Mouse (Mus musculus) spleen, adult 12 weeks (tissue): ENCODE results near the gene Rap1gap2.

Experiments
- DNase-seq: peaks from one replicate; pipeline ENCODE4 v3.0.0; 2022; ENCODE audit warnings: low spot score

Rap1gap2 gene

DNA sequence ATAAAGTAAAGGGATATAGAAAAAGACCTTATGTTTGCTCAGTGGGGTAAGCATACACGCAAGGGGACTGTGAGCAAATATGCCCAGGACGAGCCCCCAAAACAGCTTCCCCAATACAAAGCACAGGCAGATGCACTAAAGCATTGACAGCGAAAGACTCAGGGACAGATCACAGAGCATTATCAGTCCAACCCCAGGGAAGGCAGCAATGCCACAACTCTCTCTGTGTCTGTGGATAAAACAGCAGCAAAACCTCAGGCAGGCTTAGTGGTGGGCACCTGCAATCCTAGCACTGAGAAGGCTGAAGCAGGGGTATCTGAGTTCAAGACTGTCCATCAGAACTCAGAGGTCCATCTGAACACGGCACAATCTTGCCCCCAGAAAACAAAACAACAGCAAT lies 73.4 kb downstream of the Rap1gap2 start:
- DNase-seq: no peak

DNA sequence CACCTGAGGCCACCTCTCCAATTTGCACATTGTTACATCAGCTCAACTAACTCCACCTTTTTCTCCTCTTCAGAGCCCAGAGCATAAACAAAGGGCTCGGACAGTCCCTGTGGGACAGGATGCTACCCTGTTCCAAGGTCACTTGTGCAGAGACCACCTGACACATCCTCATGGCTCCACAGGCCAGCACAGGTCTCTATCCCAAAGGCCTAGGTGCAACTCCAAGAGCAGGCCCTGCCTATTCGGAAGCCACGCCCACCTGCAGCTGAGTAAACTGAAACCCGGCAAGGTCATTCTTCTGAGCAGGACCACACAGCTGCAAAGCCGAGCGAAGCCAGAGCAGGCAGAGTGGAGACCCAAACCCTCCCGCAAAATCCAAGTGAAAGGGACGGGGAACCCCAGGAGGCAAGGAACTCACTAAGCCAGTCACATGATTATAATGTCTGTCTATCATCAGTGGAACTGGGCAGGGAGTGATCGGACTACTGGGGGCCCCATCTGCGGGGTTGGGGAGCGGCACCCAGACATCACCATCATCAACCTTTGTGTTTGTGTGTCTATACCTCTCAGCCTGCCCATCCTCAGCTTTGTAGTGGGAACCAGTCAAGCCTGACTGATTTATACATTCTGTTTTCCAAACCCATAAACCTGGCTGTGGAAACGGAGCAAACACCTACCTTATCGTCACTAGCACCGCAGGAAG lies 74.4 kb downstream of the Rap1gap2 start:
- DNase-seq: no peak

DNA sequence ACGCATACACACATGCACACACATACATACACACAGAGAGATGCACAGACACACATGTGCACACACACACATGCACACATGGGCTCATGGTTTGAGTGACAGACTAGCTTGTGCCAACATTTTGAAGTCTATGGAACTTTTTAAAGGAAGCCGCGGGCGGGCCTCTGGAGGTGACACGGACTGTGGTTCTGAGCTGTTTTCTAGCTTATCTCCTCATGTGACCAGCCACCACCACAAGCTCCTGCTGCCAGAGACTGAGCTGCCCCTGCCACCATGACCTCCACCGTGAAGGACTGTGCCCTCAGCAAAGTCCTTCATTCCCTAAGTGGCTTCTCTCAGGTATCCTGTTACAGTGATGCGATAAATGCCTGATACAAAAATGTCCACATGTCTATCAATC lies 76.3 kb downstream of the Rap1gap2 start:
- DNase-seq: no peak

- no peak for DNase-seq
Observed at GRCm38 (mm10) chr11:74533050-74533449, 77.7 kb downstream of the Rap1gap2 start.

- no peak for DNase-seq
Observed at GRCm38 (mm10) chr11:74532401-74532800, 78.3 kb downstream of the Rap1gap2 start.

- no peak for DNase-seq
Observed at GRCm38 (mm10) chr11:74531725-74532124, 79.0 kb downstream of the Rap1gap2 start.

GRCm38 (mm10) chr11:74529803-74530202 lies 80.9 kb downstream of the Rap1gap2 start:
- DNase-seq: no peak

GRCm38 (mm10) chr11:74527555-74527954 lies 83.2 kb downstream of the Rap1gap2 start:
- DNase-seq: no peak

GRCm38 (mm10) chr11:74526180-74527158 lies 84.2 kb downstream of the Rap1gap2 start:
- DNase-seq: no peak

DNA sequence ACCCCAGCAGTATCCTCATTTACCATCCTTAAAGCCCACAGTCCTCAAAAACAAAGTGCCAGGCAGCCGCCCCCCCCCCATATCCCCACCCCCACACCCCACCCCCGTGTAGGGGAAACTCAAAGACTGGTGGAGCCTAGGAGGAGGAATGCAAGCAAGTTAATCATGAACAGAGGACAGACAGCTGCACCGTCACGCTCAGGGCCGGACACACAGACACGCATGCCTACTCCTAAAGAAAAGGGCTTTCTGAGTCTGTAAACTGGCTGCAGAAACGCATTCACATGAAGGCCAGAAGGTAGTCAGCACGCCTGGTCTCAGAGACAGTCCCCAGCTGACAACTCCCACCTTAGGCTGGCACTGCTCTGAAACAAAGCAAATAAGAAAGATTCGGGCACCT lies 85.1 kb downstream of the Rap1gap2 start:
- DNase-seq: no peak

DNA sequence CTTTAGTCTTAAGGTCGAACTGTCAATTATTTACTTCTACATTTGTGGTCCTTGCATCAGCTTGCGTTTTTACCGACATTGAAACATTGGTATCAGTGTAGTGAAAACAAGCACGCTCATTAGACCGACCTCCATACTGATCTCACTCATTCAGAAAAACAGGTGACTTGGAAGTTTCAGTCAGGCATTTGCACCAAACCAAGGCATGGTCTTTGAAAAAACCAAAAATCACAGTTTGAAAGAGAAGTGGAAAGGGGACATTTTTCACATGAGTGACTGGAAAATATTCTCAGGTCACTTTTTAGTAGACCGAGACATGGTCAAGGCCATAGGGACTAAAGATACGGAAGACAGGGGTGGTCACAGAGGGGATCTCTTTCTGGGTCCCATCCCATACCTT lies 85.5 kb downstream of the Rap1gap2 start:
- DNase-seq: no peak

DNA sequence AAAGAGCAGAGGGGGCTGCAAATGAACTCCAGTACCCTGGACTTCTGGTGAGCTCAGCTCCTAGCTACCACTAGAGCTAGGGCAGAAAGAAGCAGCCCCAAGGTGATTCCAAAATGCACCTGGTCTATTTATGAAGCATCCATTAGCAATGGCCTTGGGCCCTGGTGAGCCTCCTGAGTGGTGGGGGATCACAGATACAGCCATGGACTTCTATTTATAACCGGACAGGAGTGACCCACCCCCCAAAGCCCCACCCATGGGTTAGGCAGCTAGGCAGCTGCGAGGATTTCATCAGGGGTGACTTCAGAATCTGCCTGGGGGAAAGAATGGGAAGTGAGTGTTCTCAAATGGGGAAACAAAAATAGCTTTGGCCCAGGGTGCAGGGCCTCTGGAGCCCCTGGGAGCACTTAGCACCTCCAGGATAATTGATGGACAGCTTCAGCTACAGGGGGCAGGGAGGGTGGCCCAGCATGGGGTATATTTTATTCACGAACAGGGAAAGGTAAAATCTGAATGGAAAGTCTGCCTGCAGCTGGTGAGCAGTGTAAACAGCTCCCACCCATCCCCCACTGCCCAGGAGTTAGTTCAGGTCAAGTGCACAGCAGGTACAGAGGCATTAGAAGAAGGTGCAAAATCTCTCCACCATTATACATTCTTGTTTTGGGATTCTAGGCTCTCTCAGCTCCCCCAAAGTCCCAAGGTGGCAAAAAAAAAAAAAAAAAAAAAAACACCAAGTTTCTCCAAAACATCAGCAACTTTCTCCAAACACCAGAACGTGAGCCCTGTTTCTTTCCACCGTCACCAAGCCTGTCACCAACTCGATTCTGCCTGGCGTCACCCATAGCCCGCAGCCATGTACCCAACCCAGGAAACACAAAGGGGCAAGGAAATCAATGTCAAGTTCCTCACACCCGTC lies 86.4 kb downstream of the Rap1gap2 start:
- no peak for DNase-seq

GRCm38 (mm10) chr11:74523210-74523951 lies 87.3 kb downstream of the Rap1gap2 start:
- DNase-seq: no peak

DNA sequence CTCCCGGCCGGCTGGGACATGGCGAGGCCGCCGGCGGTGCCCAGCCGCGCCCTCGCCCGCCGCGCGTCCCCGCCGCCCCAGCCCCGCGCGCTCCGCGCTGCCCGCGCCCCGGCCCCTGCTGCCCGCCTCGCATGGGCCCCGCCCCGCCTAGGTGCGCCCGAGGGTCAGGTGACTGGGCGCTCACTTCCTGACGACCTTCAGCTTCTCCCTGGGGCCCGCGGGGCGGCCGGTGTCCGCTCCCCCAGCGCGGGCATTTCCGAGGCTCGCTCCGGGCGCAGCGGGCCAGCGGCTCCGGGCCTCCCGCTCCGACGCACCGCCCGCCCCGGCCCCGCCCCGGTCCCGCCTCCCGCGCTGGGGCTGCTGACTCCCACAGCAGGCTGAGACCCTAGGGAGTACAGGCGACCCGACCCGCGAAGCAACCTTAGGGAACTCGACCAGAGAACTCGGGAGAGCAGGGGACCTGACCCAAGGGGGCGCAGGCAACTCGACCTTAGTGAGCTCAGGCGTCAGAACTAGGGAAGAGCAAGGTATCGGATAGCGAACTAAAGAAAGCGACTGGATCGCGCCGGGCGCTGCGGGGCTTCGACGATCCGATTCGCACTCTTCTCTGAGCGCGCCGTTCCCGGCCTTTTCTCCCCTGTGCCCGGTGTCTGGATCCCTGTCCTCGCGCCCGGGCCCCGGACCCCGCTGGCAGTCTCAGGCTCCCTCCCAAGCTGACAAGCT lies 88.1 kb downstream of the Rap1gap2 start:
- no peak for DNase-seq

GRCm38 (mm10) chr11:74521981-74522486 lies 88.7 kb downstream of the Rap1gap2 start:
- DNase-seq: no peak

DNA sequence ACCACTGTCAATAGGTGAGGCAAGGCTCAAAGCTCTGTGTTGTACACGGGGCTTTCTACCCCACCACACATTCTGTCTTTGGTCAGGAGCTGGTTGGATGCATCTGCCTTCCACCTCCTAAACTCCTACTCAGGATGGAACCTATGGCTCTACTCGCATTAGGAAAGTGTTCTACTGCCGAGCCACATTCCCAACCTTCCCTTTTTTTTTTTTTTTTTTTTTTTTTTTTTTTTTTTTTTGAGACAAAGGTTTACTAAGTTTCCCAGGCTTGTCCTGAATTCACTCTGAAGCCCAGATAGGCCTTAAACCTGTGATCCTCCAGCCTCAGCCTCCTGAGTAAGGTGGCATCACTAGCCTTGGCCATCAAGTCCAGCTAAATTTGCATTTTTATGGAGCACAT lies 90.5 kb downstream of the Rap1gap2 start:
- DNase-seq: no peak

DNA sequence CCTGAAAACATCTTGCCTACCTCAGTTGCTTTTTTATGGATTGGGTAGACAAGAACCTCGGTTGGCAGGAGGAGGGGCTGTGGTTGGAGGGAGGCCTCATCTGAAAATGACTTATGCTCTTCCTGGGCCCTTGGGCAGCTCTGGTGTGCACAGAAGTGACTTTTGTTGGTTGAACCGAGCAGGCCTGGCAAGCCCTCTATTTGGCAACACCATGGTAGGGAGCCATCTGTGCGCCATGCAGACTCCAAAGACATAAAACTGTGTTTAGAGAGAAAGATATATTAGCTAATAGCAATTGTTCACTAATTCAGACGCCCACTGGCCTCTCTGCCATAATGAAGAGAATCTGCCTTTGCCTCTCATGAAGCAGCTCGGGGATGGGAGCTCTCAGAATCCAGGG lies 94.6 kb downstream of the Rap1gap2 start:
- DNase-seq: no peak

DNA sequence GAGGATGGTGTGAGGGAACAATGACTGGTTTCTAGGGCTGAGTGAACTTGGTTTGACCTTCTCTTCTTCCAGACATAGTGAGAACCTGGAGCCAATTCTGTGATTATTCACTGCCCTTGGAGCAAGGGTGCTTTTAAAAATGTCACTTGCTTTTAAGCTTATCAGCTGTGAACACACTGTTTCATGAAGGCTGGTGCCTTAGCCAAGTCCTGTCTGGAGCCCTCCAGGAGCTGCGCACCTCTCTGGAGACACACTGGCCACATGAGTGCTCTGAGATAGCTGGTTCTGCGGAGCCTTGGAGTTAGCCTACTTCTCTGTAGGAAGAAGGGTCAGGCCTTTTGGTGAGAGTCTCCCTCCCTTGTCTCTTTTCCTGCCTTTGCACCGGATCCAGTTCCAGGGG lies 95.7 kb downstream of the Rap1gap2 start:
- DNase-seq: no peak

DNA sequence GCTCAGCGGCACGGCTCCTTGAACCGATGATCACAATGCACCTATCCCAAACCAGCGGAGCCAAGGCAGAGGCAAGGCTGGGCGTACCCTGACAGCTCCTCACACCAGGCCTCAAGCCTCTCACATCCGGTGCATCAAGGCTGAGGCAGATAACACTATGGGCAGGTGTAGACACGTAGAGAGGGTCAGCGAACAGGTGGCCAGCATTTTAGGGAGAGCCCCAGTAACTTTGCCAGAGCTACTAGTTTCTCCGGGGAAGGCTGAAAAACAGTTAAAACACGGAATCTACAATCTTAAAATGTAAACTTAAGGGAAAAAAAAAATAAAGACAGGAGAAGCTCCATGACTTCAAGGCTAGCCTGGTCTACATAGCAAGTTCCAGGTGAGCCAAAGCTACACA lies 98.1 kb downstream of the Rap1gap2 start:
- no peak for DNase-seq

DNA sequence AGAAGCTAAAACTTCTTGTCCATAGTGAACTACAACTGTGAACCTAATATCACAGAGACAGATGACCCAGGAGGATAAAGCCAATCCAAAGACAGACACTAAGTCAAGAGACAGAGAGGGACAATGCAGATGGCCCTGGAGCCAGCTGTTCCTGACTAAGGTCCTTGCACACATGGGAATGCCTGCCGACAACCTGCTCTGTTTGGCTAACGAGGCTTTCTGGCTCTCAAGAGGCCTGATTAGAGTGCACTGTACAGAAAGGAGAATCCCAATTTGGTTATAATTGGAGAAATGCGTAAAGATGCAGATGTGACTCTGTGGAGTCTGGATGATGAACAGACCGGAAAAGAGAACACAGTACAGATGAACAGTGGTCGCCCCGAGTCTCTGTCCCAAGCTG lies 104.4 kb downstream of the Rap1gap2 start:
- DNase-seq: no peak

DNA sequence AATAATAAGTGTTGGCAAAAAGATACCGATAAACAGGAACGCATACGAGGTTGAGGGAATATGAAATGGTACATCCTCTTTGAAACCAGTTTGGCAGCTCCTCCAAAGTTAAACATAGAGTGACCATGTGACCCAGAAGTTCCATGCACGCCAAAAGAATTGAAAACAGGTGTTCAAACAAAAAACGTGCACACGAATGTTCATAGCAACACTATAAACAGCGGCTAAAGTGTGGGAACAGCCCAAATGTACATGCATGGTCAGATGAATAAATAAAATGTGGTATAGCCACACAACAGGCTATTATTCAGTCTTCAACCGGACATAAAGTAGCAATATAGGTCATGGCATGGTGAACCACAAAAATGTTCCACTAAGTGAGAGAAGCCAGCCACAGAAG lies 108.2 kb downstream of the Rap1gap2 start:
- no peak for DNase-seq
